Mouse (Mus musculus) A20 (cell line): ENCODE results near the gene Phf2.
"Not testable (repeated sequence)": the region's sequence is repeated elsewhere in the genome, so short reads cannot be mapped to it uniquely, and the experiment has no call there.

Experiments used
- DNase-seq: peaks from one replicate; pipeline ENCODE4 v3.0.0-alpha.2; 2011; ENCODE audit warnings: low read depth, low spot score

Gene Phf2

DNA sequence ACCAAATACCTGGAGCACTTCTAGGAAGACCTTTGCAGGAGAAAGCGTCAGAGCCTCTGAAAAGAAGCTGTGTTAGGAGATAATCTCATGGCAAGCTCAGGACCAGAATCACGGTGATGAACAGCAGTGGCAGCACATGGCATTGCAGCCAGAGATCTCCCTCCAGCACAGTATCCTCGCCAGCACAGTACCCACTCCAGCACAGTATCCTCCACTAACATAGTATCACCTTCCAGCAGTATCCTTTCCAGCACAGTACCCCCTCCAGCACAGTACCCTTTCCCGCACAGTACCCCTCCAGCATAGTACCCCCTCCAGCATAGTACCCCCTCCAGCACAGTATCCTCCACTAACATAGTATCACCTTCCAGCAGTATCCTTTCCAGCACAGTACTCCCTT, 61.3 kb downstream of the Phf2 start:
- DNase-seq, result not testable (repeated sequence)

DNA sequence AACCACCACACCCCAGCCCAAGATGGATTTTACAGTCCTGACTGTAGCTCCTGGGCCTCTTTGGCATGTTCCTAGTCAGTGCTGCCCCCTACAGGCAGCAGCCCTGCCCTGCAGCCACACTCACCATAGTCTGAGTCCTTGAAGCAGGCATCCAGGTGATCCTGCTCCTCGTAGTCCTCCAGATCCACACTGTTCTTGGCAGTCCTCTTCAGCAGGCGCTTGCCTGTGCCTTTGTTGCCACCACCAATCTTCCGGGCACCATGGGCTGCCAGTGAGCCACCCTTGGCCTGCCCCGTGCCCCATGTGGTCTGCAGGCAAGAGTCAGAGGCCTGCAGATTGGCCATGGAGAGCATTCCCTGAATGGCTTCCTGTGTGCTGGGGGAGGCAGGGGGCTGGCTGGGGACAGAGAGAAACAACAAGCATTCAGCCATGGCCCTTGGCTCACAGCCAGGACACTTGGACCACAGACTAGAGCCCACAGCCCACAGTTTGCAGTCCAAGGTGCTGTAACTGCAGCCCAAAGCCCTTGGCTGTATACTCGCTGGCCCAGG, 63.4 kb downstream of the Phf2 start:
- DNase-seq, result peak; percentile 56

DNA sequence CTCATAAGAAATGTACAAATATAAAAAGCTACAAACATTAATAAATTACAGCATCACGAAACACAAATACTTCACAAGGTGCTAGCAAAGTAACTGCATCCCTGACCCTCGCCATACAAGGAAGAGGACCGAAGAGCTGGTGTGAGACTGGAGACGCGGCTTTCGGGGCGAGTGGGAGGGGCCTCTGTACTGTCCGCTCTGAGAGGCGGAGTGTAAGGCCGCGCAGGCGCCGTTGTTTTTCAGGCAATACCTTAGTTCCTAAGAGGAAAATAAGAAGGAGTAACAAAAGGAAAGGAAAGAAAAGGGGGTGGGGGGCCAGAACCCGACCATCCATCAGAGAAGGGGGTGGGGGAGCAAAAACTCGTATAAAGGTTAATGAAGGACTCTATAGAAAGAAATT, 68.7 kb downstream of the Phf2 start:
- no peak for DNase-seq

DNA sequence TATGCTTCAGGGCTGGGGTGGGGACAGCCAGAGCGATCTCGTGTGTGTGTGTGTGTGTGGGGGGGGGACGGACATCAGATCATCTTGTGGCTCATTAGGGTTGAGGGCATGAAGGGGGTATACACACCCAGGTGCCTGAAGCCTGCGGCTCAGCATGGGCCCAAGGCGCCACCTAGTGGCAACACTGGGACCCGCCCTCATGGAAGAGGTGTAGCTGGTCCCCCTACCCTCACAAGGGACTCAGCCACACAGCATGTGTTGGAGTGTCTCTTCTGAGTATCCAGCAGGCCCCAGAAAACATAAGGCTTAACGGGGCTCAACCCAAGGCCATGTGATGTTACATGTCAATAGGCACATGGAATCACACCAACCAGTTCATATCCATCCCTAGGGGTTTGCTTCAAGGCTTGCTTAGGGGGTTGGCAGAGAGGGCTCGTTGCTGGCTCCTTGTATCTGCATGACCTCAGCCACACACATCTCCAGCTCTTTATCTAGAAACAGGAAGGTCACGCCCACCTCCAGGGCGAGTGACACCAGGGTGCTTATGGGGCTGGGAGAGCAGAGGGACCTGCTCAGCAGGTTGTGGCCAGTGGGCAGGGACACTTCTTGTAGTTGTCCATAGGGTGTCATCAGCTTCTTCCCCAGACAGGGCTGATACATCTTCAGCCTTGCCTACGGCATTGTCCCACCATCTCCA, 69.9 kb downstream of the Phf2 start:
- DNase-seq, result peak; percentile 58

DNA sequence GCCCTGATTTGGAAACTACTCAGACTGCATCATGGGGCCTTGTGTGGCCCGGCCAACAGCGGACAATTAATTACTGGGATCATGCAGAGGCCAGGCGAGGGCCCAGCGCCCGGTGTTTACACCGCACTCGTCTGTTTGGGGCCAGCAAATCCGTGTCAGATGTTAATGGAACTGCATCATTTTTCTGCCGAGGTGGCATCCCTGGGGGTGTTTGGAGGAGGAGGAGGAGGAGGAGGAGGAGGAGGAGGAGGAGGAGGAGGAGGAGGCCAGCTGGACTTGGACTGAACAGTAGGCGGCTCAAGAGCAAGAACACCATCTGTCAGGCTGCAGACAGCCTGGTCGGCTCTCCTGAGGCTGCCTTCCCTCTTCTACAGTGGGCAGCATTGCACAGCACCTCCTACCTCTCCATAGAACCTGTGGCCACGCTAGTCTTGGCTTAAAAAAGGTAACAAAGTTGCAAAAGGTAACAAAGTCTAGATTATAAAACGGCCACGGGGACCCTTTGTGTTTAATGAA, 72.6 kb downstream of the Phf2 start:
- DNase-seq, result no peak

DNA sequence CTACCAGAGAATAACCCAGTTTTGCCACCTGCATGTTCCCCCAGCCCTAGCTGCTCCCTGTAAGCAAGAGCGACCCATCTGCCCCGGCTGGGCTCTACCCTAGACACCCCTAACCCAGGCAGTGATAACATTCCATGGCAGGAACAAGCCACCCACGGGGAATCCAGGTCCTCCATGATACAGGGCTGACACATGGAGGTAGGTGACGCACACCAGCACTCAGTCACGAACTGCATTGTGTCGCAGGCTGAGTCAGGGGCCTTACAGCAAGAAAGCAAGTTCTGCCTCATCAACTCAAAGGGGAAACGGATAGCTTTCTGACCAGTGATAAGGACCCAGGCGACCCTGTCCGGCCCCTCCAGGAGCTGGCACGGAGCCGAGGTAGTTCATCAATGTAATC, 74.0 kb downstream of the Phf2 start:
- DNase-seq, result no peak

DNA sequence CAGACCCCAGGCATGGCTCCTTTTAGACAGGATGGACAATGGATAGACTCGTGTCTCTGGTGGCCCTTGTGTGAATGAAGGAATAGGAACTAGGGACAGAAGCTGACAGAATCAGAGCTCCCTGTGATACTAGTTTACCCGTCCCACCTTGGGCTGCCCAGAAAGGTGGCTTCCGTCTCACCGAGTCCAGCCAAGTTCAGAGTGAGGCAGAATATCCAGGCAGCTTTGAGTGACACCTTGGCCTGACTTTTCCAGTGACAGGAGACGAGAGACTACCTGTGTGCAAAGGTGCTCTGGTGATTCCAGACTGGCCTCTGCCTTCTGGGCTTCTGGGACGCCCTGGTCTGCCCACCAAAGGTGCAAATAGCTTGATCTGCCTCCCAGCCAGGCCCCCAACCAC, 75.2 kb downstream of the Phf2 start:
- no peak for DNase-seq

DNA sequence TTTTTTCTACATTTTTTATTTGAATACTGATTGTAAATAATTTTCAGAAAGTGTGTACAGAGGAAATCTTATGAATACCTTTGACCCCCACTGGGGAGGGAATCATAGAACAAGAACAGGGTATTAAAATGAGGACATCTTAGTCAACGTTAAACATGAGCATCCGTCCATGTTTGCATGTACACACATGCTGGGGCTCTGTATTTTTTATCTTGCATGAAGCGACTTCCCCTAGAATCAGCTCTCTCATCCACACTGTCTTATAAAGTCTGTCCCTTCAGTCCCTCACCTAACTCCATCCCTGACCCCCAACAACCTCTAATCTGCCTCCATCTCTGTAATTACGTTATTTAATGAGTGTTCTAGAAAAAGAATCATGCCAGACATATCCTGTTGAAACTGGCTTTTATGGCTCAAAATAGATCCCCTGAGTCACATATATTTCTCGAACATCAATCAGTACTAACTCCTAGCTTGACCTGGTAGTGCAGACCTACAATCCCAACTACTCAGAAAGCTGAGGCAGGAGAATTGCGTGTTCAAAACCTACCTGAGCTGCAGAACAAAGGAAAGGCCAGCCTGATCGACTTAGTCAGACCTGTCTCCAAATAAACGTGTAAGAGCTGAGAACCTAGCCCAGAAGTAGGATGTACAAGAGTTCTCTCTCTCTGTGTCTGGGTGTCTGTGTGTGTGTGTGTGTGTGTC, 86.2 kb downstream of the Phf2 start:
- no peak for DNase-seq

DNA sequence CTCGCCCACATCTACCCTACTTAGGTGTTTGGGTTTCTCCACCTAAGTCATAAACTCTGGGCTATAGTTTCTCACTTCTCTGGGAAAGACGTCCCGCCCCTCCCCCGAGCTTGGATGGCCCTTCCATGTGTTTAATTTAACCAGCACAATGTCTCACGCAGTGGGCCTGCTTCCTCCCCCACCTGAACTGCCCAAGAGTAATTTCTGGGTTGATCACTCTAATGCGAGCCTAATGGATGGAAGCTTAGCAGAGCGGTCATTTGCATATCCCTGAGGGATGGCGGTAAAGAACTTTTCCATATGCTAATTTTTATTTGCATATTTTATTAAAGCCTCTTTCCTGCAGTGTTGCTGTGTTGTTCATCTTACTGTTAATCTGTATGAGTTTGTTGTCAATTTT, 86.8 kb downstream of the Phf2 start:
- no peak for DNase-seq

DNA sequence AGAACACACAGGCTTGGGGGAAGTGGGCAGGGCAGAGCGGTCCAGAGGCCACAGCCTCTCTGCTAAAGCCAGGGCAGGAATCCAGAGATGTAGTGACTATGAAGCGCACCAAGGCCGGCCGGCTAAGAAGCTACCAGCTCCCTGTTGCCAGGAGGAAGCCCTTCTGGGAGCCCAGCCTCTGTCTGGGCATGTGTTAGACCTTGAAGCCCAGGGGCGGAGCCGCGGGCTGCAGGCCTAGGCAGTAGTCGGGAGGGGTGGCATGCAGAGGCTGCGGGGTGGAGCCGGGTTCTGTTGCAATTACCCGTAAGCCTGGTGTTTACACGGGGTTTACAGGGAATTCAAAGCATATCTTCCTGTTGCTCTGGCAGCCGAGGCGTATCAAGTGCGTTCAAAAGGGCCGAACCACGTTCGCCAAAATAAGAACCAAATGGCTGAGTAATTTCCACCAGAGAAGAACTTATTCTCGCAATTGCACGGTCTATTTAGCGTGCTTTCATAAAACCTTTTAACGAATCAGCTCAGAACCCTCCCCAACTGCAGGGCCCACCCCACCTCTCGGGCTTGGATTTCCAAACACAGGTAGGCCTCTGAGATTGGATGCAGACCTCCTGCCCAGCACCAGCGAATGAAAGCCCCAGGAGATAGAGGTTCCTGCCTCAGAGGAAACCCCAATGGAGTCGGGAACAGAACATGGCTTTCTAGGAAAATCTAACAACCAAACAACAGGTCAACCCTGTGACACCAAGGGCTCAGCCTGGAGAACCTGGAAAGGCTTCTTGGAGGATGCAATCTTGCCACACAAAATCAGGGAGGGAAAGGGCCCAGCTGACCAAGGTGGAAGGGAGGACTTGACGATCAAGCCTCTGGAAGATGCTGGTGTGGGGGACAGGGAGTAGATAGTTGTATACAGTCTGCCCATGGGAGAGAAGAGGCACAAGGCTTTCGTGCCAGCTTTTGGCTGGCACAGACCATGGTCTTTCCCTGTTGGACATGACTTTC, 87.9 kb downstream of the Phf2 start:
- DNase-seq, result no peak

DNA sequence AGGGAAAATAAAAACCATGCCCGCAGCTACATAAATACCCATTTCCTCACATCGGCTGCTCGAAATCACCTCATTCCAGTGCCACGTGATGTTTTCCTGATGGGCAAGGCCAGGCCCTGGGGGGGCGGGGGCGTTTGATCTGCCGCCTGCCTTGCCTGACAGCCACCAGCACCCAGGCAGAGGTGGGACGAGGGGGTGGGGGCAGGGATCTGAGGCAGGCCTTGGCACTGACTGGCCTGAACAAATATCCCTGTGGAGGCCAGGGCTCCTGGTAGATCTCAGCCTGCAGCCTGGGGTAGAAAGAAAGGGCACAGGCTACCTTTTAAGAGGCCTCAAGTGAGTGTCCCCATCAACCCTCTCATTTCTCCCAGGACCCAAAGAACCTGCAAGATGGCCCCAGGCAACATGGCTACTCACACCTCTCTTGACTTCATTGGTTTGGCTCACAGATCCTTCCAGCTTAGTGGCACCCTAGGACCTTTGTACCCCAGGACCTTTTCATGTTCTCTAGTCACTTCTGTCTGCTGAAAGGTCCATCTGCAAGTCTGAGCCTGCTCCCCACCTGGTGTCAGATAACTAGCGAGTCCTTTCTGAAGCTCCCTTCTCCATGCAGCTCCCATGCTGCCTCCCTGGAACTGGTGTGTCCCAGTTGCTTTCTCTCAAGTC, 90.4 kb downstream of the Phf2 start:
- no peak for DNase-seq

DNA sequence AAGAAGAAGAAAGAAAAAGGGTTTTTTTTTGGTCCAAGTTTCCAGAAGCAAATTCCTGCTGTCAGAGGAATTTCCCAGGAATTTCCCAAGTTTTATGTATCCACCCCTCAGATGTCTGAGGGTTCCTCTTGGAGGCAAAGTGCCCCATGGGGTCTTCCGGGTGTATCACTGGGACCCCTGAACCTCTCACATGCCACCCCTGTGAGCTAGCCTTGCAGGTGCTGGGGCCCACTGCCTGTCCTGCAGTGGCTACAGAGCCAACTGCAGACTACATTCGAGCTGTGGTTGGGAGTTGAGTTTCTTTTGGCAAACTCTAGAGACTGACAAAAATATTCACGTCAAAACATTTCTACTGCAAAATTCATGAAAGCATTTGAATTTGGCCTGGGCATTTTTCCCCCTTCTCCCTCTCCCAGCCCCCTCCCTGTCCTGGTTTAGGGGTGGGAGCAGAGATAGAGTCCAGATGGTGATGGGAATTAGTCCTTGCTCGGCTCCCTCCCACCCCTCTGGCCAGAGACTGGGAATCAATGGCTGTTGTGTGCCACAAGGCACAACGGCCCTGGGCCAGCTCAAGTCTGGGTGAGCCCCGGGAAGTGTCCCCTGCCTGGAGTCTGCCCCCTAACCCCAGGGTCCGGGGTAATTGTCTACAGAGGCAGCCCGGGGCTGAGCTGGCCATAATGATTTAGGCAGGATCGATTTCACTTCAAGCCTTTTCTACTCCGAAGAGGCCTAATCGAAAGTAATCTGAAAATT, 91.2 kb downstream of the Phf2 start:
- no peak for DNase-seq

DNA sequence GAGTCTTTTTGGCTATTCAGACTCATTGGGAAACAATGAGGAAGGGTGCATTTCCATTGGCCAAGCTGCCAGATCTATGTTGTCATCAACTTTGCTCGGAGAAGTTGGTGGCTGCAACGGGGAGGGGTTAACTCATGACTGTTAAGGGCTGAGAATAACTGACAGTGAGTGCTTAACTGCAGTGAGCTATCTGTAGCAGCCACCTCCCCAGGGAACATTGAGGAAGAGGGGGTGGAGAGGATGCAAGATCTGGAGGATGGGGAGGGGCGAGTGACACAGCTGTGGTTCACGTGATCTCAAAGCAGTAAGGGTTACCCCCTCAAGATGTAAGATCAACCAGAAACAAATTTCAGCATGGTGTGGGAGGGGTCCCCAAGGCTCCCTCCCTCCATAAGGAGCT, 92.8 kb downstream of the Phf2 start:
- peak; percentile 15 for DNase-seq

DNA sequence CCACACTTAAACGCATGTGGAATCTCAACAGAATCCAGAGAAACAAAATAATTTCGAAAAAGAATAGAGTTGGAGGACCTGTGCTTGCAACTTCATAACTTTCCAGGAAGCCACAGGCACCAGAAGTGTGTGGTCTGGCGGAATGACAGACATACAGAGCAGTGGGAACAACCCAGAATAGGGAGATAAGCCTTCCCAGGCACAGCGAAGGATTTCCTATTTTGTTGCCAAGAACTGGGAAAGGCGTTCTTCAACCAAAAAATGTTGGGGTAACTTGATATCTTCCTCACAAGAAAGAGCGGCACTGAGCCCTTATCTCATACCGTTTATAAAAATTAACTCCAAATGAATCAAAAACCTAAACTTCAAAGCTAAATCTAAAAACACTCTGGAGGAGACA, 96.4 kb downstream of the Phf2 start:
- no peak for DNase-seq

DNA sequence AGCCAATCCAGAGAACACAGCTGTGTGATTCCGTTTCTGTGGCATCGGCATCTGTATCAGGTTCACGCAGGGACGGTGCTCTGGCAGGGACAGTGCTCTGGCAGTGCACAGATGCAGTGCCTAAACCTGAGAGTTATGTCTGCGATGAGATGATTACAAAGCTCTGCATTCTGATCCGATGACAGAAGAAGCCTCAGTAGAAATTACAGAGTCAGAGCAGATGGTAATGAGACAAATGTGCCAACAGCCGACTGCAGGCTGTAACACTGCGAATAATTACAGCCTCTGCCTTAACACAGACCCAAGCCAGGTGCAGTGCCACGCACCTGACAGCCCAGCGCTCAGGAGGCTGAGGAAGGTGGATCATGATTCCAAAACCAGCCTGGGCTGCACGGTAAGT, 102.8 kb downstream of the Phf2 start:
- DNase-seq, result no peak

DNA sequence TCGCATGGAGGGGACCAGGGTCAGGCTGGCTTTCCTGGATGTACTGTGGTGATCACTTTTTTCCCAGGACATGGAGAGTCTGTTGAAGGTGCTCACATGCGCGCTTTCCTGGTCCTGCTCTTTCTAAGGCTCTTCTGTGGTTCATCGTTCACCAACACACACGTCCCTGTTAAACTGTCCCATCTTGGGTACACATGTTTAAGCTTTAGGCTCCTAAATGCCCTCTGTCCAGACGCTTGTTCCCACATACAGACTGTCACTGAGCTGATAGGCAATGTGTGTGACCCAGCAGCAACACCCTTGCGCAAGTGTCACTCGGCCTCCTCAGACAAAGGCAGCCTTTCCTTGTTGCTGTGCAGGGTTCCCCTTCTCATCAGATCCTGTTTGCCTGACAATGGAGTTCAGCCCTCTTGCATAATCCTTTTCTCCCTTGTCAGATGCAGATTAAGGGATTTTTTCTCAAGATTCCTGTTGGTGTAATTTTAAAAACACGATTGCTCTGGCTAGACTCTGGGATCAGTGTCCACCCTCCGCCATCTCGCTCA, 107.1 kb downstream of the Phf2 start:
- DNase-seq, result no peak

DNA sequence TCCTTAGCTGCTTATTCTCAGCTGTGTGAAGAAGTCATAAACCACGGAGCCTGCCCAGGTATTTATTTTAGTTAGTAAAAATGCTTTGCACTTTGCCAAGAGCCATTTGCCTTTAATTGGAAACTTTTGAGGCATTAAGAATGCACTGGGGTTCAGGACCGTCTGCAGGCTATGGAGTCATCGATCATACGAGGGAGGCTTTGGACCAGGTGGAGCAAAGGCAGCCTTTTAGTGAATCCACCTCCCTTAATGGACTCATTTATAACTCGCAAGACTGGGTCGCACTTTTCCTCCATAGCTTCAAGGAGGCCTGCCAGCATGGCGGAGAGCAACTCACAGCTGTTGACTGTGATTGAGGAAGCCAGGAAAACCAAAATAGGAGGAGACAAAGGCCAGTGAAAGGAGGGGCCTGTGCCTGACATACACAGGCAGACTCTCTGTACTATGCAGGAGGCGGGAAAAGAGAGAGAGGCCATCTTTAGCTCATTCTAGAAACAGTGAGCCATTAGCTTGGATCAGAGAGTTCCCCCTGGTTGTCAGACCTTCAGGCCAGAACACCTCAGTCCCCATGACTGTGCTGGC, 110.0 kb downstream of the Phf2 start:
- no peak for DNase-seq

DNA sequence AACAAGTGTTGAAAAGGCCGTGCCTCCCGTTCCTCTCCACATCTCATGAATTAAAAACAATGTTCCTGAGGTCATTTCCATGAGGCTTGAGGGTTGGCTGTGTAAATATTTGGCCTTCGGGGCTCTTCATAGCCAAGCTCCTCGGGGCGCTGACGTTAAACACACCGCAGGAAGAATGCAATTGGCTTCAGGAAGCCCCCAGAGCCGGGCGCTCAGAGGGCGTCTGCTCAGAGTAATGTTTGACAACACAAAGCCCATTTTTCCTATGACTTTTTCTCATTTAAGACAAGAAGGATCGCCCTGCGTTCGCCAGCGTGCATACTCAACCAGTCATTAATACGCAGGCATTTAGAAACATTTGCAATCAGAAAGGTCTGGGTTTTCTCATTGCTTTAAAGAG, 114.2 kb downstream of the Phf2 start:
- no peak for DNase-seq
